Mouse (Mus musculus) heart, adult 10 weeks (tissue): ENCODE data around the gene 4930595M18Rik. TPM values are rescaled to one million over a fixed set of nuclear protein-coding genes. Genes with fewer than 3 reads are reported as not detected.

ENCODE experiments used
- polyA plus RNA-seq: library from polyadenylated mRNA; stranded (reverse); fragments of 350-450 nt; fragmentation: Illumina TruSeq; extraction: RNeasy Lipid Tissue Mini Kit (QIAGEN cat#74804); gene quantifications from one replicate; pipeline ENCODE4 v1.2.3, GENCODE M21; 2014; ENCODE audit warnings: low read depth, low replicate concordance

Gene 4930595M18Rik
- not detected for polyA plus RNA-seq

GRCm38 (mm10) chrX:81458021-81458420, at the start of gene 4930595M18Rik:
TSS of gene 4930595M18Rik (minus strand) at chrX:81458121.

